Mouse (Mus musculus) Patski (cell line): Measurements from ENCODE around the gene Triap1. TPM values are rescaled to one million over a fixed set of nuclear protein-coding genes. Genes with fewer than 3 reads are reported as not detected.

ENCODE experiments used
- ATAC-seq: fragments of 100-300 bp; one replicate; pipeline ENCODE4 v1.8.0; 2021
- CTCF ChIA-PET: fragments of 350-600 bp; sonication (Branson Sonifier 250); formaldehyde crosslinking; loops from one replicate; lab custom pipeline; 2022; ENCODE audit warnings: inconsistent platforms; lab: Charles Lee
- POLR2A ChIA-PET: fragments of 350-600 bp; sonication (Branson Sonifier 250); formaldehyde crosslinking; loops from one replicate; lab custom pipeline; 2022; ENCODE audit warnings: antibody characterized with exemption, inconsistent platforms; lab: Charles Lee
- DNase-seq: peaks from one replicate; pipeline ENCODE4 v3.0.0-alpha.2; 2011; ENCODE audit warnings: low read depth, low spot score
- H3K27me3 ChIP-seq: fragments of 371-371 bp; one replicate; pipeline ENCODE4 v1.5.1; 2021
- CTCF ChIP-seq: fragments of 100-300 bp; IDR thresholded peaks from one replicate; pipeline ENCODE4 v1.5.1; 2021
- in situ Hi-C: fragments of 300-500 bp; cut with MboI; formaldehyde crosslinking; loops from 3 replicates; pipeline ENCODE4 v1.11.1; 2018; ENCODE audit warnings: low pct_unique_long_range_greater_than_20kb, mixed read lengths
- polyA plus RNA-seq: library from polyadenylated mRNA; unstranded; gene quantifications from one replicate; pipeline ENCODE4 v1.2.3, GENCODE M21; 2021

Triap1 gene
- polyA plus RNA-seq, 1 experiment from 2014 or later: 46.1 TPM

- no peak for TF ChIP-seq CTCF
- H3K27me3 ChIP-seq: no peaks in the 10 kb centered on the region
- DNase-seq: no peak
Observed at GRCm38 (mm10) chr5:115312816-115313667, 28.0 kb upstream of the Triap1 start.

GRCm38 (mm10) chr5:115313668-115313943 lies 27.4 kb upstream of the Triap1 start:
- no peak for DNase-seq
- CTCF ChIA-PET: interaction anchor here (1.3 kb wide), 1 partner anchor 9 kb away, joined by 3 read pairs; no protein-coding TSS in a partner anchor
- TF ChIP-seq CTCF: no peak
- no peak for ATAC-seq
- no peaks in the 10 kb centered on the region for H3K27me3 ChIP-seq
- POLR2A ChIA-PET: interaction anchor here (2.8 kb wide), 1 partner anchor 13 kb away, joined by 11 read pairs; the partner anchor contains the start of gene Dynll1
- in situ Hi-C loops: no loop called here

More at GRCm38 (mm10) chr5:115312816-115313667, 28.0 kb upstream of the Triap1 start:
- ChIA-PET POLR2A (interaction anchor here (0.8 to 2.8 kb wide), 2 partner anchors 12 to 15 kb away, joined by 5 to 11 read pairs; partner anchors contain the start of gene Dynll1), CTCF (interaction anchor here (1.3 kb wide), 2 partner anchors 9 to 23 kb away, joined by 3 to 4 read pairs; no protein-coding TSS in a partner anchor)
- no peak for ATAC-seq
- in situ Hi-C loops: no loop called here

DNA sequence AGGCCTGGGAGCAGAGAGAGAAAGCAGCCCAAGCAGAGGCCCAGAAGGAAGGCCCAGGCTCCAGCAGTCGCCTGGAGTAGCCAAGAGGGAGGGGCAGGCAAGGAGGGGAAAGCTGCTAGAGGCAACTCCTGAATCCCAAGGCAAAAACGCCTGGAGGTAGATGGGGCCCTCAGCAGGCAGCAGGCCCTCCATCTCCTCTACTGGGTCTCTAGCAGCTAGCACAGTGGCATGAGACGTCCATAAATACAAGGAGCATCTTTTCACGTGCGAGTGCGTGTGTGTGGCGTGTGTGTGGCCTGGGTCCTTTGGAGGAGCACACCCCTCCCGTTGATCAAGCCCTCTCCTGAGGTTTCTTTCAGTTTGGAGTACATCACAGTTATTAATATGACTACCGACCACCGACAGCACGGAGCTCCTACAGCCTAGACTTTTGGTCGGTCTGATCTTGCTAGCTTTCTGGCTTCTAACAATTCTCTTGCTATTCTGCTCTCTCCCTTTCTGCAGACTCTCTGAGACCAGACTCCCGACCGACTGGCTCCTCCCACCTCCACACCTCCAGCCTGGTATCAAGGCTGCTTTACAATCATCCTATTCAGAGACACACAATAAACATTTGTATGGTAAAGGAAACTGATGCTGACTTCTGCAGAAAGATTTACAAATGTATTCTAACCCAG lies 23.9 kb upstream of the Triap1 start:
- no peak for TF ChIP-seq CTCF
- DNase-seq (no peak), ATAC-seq (no peak)
- in situ Hi-C loops: no loop called here
- ChIA-PET POLR2A (interaction anchor here (2.0 kb wide), 1 partner anchor 16 kb away, joined by 4 read pairs; the partner anchor contains the start of gene Dynll1), CTCF (interaction anchor here (1.2 to 1.3 kb wide), 2 partner anchors 9 to 10 kb away, joined by 3 to 5 read pairs; no protein-coding TSS in a partner anchor)
- H3K27me3 ChIP-seq: no peaks in the 10 kb centered on the region

DNA sequence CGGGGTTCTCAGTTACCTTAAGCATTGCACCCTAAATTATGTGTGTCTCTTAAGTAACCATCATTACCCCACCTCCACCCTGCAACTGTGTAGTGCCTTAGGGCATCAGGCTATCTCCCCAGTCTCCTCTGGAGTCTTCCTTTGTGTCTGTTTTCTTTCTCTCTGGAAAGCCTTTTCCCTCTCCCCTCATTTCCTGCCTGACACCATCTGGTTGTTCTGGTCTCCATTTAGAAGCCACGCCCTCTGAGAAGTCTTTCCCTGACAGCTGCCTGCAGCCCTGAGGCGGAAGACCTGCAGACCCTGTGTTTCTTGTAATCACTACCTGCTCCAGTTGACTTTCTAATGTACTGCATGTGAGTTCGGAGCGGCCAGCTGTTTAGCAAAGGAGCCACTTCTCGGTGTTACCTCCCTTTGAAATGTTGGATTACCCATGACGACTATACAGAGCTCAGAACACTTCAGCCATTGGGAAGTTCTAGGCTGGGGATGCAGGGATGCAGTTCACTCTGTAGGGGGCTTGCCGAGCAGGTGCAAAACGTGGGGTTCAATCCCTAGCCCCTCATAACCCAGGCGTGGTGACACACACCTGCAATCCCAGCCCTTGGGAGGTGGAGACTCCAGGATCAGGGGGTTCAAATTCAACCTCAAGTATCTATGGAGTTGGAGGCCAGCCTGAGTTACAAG lies 23.2 kb upstream of the Triap1 start:
- no peaks in the 10 kb centered on the region for H3K27me3 ChIP-seq
- TF ChIP-seq CTCF: no peak
- ATAC-seq (no peak), DNase-seq (no peak)
- CTCF ChIA-PET: interaction anchor here (0.7 to 2.8 kb wide), 3 partner anchors 8 to 23 kb away, joined by 3 to 13 read pairs (median 3); partner anchors contain the start of genes Gatc and Triap1
- in situ Hi-C loops: no loop called here
- POLR2A ChIA-PET: interaction anchor here (2.0 kb wide), 1 partner anchor 17 kb away, joined by 4 read pairs; the partner anchor contains the start of gene Dynll1

DNA sequence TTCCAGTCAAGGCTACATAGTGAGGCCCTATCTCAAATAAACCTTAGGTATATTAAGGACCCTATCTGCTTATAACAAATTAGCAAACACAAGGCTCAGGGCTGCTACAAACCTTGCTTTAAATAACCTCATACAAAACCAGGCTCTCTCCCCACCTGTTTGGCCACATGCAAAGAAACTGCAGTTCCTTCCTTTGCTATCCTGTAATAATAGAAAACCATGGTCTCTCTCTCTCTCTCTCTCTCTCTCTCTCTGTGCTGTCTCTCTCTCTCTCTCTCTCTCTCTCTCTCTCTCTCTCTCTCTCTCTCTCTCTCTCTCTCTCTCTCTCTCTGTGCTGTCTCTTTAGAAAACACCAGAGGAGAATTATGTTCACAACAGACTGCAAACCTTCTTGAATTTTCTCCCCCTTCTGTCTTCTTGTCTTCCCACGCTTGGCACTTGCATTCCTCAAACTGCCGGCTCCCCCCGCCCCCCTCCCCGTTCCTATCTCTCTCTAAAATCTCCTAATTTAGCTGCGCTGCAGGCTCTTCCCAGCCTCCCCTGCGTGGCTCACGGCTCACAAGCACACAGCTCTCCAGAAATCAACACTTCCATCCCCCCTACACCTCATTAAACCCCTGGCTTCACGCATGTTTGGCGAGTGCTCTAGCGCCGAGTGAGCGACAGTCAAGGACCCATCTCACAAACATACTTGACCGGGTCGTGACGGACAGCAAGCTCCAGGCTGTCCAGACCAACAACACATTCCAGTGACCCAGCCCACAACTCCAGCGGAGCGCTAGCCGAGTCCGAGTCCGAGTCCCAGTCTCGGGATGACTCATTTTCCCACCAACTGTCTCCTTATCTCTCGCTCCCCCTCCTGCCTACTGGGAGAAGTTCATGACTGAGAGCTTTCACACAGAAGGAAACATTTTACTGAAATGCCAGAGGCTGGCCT lies 21.8 kb upstream of the Triap1 start:
- ChIA-PET CTCF (interaction anchor here (0.7 to 2.8 kb wide), 13 partner anchors 10 to 83 kb away, joined by 3 to 13 read pairs (median 4); partner anchors contain the start of gene Dynll1), POLR2A (interaction anchor here (0.6 to 2.5 kb wide), 6 partner anchors 8 to 53 kb away, joined by 3 to 14 read pairs (median 4); partner anchors contain the start of genes Gatc and Triap1)
- in situ Hi-C loops: no loop called here

GRCm38 (mm10) chr5:115326256-115326831 lies 14.7 kb upstream of the Triap1 start:
- in situ Hi-C loops: loop anchor here (5.0 kb wide), 1 partner anchor 89 kb away; the partner anchor contains the start of gene Pop5
- H3K27me3 ChIP-seq: no peaks in the 10 kb centered on the region
- ChIA-PET POLR2A (interaction anchor here (0.8 to 1.3 kb wide), 3 partner anchors 16 to 47 kb away, joined by 3 to 4 read pairs (median 3); partner anchors contain the start of gene Coq5), CTCF (interaction anchor here (1.2 kb wide), 1 partner anchor 9 kb away, joined by 3 read pairs; no protein-coding TSS in a partner anchor)
- DNase-seq (no peak), ATAC-seq (peak; percentile 10)
- TF ChIP-seq CTCF: no peak

More for the DNA sequence above, 21.8 kb upstream of the Triap1 start:
- DNase-seq (peak; percentile 76), ATAC-seq (peak; percentile 89)
- no peaks in the 10 kb centered on the region for H3K27me3 ChIP-seq
- TF ChIP-seq CTCF: peak; percentile 81

DNA sequence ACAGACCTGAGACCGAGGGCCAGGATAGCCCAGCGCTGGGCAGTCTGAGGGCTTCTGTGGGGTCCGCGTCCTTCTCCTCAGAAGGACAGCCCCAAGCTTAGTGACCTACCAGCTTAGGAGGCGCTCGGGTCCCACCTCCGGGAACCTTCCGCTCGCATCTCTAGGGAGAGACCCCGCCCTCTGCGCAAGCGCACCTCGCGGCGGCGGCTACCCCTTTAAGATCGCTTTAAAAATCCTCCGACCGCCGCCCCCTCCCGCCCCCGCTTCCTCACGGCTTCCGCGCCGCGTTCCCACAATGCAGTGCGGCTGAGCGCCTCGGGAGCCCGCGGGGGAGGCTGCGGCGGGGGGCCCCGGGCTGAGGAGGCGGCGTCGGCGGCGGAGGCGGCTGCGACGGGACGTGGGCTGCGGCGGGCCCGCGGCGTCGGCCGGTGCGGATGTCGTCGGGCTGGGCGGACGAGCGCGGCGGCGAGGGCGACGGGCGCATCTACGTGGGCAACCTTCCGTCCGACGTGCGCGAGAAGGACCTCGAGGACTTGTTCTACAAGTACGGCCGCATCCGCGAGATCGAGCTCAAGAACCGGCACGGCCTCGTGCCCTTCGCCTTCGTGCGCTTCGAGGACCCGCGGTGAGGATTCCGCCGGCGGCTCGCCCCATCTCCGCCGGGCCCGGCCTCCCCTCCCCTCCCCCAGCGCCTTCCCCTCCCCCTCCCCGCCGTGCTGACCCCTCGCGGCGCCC lies 14.0 kb upstream of the Triap1 start, which contains the start of gene Srsf9:
TSS of gene Srsf9 (plus strand) at position 303 of the 735 bp plus-strand sequence.
- DNase-seq (peak; percentile 74), ATAC-seq (peak; percentile 91)
- TF ChIP-seq CTCF: no peak
- CTCF ChIA-PET: interaction anchor here (1.8 kb wide), 1 partner anchor 13 kb away, joined by 4 read pairs; no protein-coding TSS in a partner anchor
- POLR2A ChIA-PET: interaction anchor here (0.6 to 1.7 kb wide), 7 partner anchors 10 to 53 kb away, joined by 3 to 6 read pairs (median 4); partner anchors contain the start of genes Coq5, Gatc and Triap1
- H3K27me3 ChIP-seq: no peaks in the 10 kb centered on the region
- in situ Hi-C loops: loop anchor here (5.0 kb wide), 1 partner anchor 90 kb away; the partner anchor contains the start of gene Pop5
